Mouse (Mus musculus): Measurements from ENCODE around the gene Foxc2.

- TF ChIP-seq ZNF384 (IDR thresholded peaks at IDR 0.05; ENCODE audit: low read depth, low read length) (no peak), CHD2 (IDR thresholded peaks at IDR 0.05; ENCODE audit: low read depth, low read length) (no peak), ZC3H11A (IDR thresholded peaks at IDR 0.05; ENCODE audit: borderline replicate concordance, low read depth, low read length) (no peak), MAFK (IDR thresholded peaks at IDR 0.05; ENCODE audit: insufficient read depth, low read depth, low read length) (no peak)
These were observed 40.0 kb upstream of the Foxc2 start for GRCm38 (mm10) chr8:121075936-121076335.

All from ES-E14 (cell line).